Mouse (Mus musculus) testis, adult 2 months (tissue): ENCODE results near the gene Dna2.

Source experiments
- CTCF ChIP-seq: fragments of 200-500 bp; IDR thresholded peaks from 2 replicates; pipeline ENCODE4 v1.5.1; 2012; ENCODE audit warnings: low read depth, mild to moderate bottlenecking, inconsistent platforms, low read length, moderate library complexity; ENCODE audit not compliant: control insufficient read depth, insufficient read depth, insufficient replicate concordance
- POLR2A ChIP-seq: fragments of 200-500 bp; IDR thresholded peaks from 2 replicates; pipeline ENCODE4 v1.6.1; 2012; ENCODE audit warnings: low read depth, mild to moderate bottlenecking, inconsistent platforms, low read length, moderate library complexity; ENCODE audit not compliant: control insufficient read depth

- TF ChIP-seq CTCF, result no peak
- TF ChIP-seq POLR2A, result no peak
These were observed 26.1 kb upstream of the Dna2 start for GRCm38 (mm10) chr10:62920766-62921156.
